8 mouse cellular contexts compared by ENCODE assay signal in genomic region chr3:61363989-61364660, GRCm38 (mm10). TPM values are rescaled to one million over a fixed set of nuclear protein-coding genes. Genes with fewer than 3 reads are reported as not detected.
DNase-seq lines count a peak whose midpoint lies in the region; ATAC-seq and TF ChIP-seq lines count a peak whose summit lies in the region.

No protein-coding gene starts in this region.

- ATAC-seq in activated CD4-positive, CD25-positive, alpha-beta regulatory T cell, adult 4 months: peak; percentile 43
- ATAC-seq in common myeloid progenitor, adult 5-6 weeks (replicated peaks; ENCODE audit: low read depth, poor library complexity, severe bottlenecking): peak; percentile 48
- ATAC-seq in hindbrain, postnatal 0 days: peak; percentile 90

- 0% methylated on average over 51 of the region's 51 CpGs for WGBS in hindbrain, postnatal 0 days

- H3K27me3 ChIP-seq in hindbrain, postnatal 0 days (ENCODE audit: insufficient read depth, low read length): no peaks in the 10 kb centered on the region

- H3K27ac ChIP-seq in gastrocnemius, adult 2 months: peak overlapping the region; percentile 95
- peak overlapping the region; percentile 87 for H3K27ac ChIP-seq in hindbrain, postnatal 0 days

- H3K4me3 ChIP-seq in gastrocnemius, adult 2 months: peak overlapping the region; percentile 83
- H3K4me3 ChIP-seq in hindbrain, postnatal 0 days (ENCODE audit: low read length): peak overlapping the region; percentile 59

- TF ChIP-seq CTCF in gastrocnemius, adult 2 months (IDR thresholded peaks at IDR 0.05): no peak
- no peak for TF ChIP-seq CTCF in hindbrain, postnatal 0 days (IDR thresholded peaks at IDR 0.05; ENCODE audit: low read depth)

- DNase-seq in gastrocnemius, adult 2 months: peak; percentile 97
- peak; percentile 96 for DNase-seq in hindbrain, postnatal 0 days (ENCODE audit: low spot score)
- peak; percentile 96 to 97 for DNase-seq in left cerebral cortex, adult 18-20 months (ENCODE audit: low spot score in 2 of 2)
- peak; percentile 95 to 96 for DNase-seq in lung, postnatal 4 days
- peak; percentile 97 for DNase-seq in retina, postnatal 1 day
- peak; percentile 97 for DNase-seq in thymus, postnatal 4 days

- no peaks in the 10 kb centered on the region for H3K36me3 ChIP-seq in hindbrain, postnatal 0 days (ENCODE audit: insufficient read depth, low read length)

- H3K9me3 ChIP-seq in hindbrain, postnatal 0 days (ENCODE audit: low read length): no peaks in the 10 kb centered on the region

- intact Hi-C loops in gastrocnemius, adult 2 months (cut with DNase I): no loop called here

- peak overlapping the region; percentile 89 for H3K9ac ChIP-seq in hindbrain, postnatal 0 days (replicated peaks; ENCODE audit: low read length)

- peaks cover 5% of the 10 kb centered on the region; the same call in 1 of the 2 replicates for H3K4me1 ChIP-seq in hindbrain, postnatal 0 days (ENCODE audit: insufficient read depth, low read length)

- peak overlapping the region; percentile 93 for H3K4me2 ChIP-seq in hindbrain, postnatal 0 days (ENCODE audit: low read depth, low read length)

RNA-seq across cellular contexts. Expression of gene B430305J03Rik, which starts 1.6 kb away (rescaled TPM):
- not detected for polyA plus RNA-seq in activated CD4-positive, CD25-positive, alpha-beta regulatory T cell, adult 4 months (2017; shearing (Covaris generic))
- total RNA-seq in common myeloid progenitor, adult 5-6 weeks (2017): 0.58 and 0.87 TPM in 2 replicates
- total RNA-seq in gastrocnemius, adult 2 months (2021): not detected
- 2.0 and 3.0 TPM in 2 replicates for total RNA-seq in hindbrain, postnatal 0 days (2014; rRNA removed)
- not detected in 2 replicates for polyA plus RNA-seq in hindbrain, postnatal 0 days (2015; fragmentation: Nextera tagmentation; extraction: Ambion mirVana)
- 1 to 10 TPM; 3.0 TPM for total RNA-seq in left cerebral cortex, adult 18-20 months (2021)

RNA-seq across cellular contexts. Expression of gene Rap2b, which starts 2.7 kb away (rescaled TPM):
- polyA plus RNA-seq in activated CD4-positive, CD25-positive, alpha-beta regulatory T cell, adult 4 months (2017; shearing (Covaris generic)): 10 to 100 TPM; 15.2 to 18.1 TPM
- 8.6 and 10.0 TPM in 2 replicates for total RNA-seq in common myeloid progenitor, adult 5-6 weeks (2017)
- total RNA-seq in gastrocnemius, adult 2 months (2021): 1 to 10 TPM; 1.2 to 1.5 TPM
- total RNA-seq in hindbrain, postnatal 0 days (2014; rRNA removed): 9.9 and 10.0 TPM in 2 replicates
- polyA plus RNA-seq in hindbrain, postnatal 0 days (2015; fragmentation: Nextera tagmentation; extraction: Ambion mirVana): 14.8 and 15.8 TPM in 2 replicates
- total RNA-seq in left cerebral cortex, adult 18-20 months (2021): 10 to 100 TPM; 32.7 to 35.4 TPM

Comparison
In these comparisons a context has a peak if more than half of its experiments do, and no peak if none do; other contexts are left out.
1. Peak in every context shown above with its lines: DNase-seq, ATAC-seq, H3K4me3 ChIP-seq and H3K27ac ChIP-seq.